Mouse (Mus musculus) 3T3-L1 (cell line): ENCODE data around the gene Mapk1ip1l.
A peak's percentile ranks its signal among the peaks of the same experiment; 100 is the strongest.

ENCODE experiments used
- DNase-seq: peaks from one replicate; pipeline ENCODE4 v3.0.0-alpha.2; 2015; ENCODE audit warnings: low read depth, low spot score

Mapk1ip1l gene

GRCm38 (mm10) chr14:47297785-47298407 is at the start of gene Mapk1ip1l:
Mapk1ip1l (plus strand) TSS chr14:47298266.
- peak; percentile 76 for DNase-seq

- peak; percentile 72 for DNase-seq
Measured at GRCm38 (mm10) chr14:47249839-47250238, 48.2 kb upstream of the Mapk1ip1l start.

DNA sequence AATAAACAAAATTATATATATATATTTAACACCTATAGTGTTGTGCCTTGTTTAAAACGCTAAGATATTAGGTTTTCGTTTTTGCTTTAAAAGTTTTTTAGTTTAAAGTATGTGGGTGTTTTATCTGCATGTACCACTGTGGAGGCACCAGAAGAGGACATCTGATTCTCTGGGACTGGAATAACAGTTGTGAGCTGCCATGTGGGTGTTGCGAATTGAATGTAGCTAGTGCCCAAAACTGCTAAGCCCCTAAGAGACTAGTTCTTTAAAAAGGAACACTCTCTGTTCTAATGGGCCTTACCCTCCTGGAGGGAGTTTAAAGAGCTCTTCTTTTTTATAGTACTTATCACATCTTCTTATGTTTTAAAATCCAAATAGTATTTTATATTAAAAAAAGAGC is 33.2 kb upstream of the Mapk1ip1l start:
- no peak for DNase-seq

GRCm38 (mm10) chr14:47265829-47266228 is 32.2 kb upstream of the Mapk1ip1l start:
- no peak for DNase-seq

GRCm38 (mm10) chr14:47269056-47269455 is 29.0 kb upstream of the Mapk1ip1l start:
- no peak for DNase-seq

DNA sequence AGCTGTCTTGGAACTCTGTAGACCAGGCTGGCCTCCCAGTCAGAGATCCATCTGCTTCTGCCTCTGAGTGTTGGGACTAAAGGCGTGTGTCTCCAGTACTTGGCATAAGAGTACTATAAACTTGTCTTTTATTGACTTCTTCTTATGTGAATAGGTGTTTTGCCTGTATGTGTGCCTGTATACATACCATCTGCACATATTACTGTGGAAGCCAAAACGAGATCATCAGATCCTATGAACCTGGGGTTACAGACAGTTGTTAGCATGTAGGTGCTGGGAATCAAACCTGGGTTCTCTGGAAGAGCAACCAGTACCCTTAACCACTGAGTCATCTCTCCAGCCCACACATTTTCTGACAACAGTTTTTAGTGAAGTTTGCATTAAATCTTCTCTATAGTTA is 28.4 kb upstream of the Mapk1ip1l start:
- DNase-seq: no peak

GRCm38 (mm10) chr14:47273751-47274150 is 24.3 kb upstream of the Mapk1ip1l start:
- DNase-seq: no peak

- peak; percentile 33 for DNase-seq
Measured at GRCm38 (mm10) chr14:47275417-47275816, 22.6 kb upstream of the Mapk1ip1l start.

- DNase-seq: peak; percentile 28
Measured at GRCm38 (mm10) chr14:47276036-47276603, 21.9 kb upstream of the Mapk1ip1l start.

DNA sequence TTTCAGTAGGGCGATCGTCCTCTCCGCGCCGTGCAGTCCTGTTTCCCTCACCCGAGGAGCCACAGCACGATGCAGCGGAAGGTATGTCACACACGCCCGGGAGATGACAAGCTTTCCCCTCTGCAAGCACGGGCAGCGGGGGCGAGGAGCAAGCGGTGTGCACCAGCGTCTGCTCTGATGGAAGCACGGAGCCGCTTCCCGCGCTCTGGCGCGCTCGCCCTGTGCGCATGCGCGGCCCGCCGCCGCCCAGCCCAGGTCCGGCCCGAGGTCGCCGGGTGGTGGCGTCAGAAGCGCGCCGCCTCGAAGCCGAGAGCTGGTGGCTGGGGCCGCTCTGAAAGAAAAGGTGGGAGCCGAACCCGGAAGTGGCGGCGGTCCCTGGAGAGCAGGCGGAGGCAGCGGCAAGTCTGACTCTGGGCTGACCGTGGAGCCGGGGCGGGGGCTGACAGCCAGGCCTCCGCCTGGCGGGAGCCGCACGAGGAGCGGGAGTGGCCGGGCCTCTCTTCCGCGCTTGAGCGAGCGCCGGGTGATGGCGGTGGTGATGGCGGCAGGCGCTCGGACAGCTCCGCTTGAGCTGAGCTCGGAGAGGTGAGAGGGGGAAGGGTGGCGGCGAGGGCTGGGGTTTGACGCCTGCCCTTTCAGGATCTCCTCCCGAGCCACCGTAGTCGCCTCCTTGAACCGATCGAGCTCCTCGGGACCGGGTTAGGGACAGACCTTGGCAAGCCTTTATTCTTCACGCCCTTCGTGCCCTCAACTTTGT is 21.3 kb upstream of the Mapk1ip1l start, which contains the start of the genes Wdhd1 and Socs4:
TSS of gene Wdhd1 (minus strand) at position 221 of the 757 bp plus-strand sequence.
TSS of gene Socs4 (plus strand) at position 295 of the 757 bp plus-strand sequence.
- DNase-seq: peak; percentile 84

GRCm38 (mm10) chr14:47279058-47279457 is 19.0 kb upstream of the Mapk1ip1l start:
- DNase-seq: peak; percentile 12

GRCm38 (mm10) chr14:47281535-47281934 is 16.5 kb upstream of the Mapk1ip1l start:
- DNase-seq: no peak

- no peak for DNase-seq
Measured at GRCm38 (mm10) chr14:47283568-47283967, 14.5 kb upstream of the Mapk1ip1l start.

- DNase-seq: no peak
Measured at GRCm38 (mm10) chr14:47285271-47285670, 12.8 kb upstream of the Mapk1ip1l start.

GRCm38 (mm10) chr14:47286215-47286614 is 11.9 kb upstream of the Mapk1ip1l start:
- DNase-seq: no peak

DNA sequence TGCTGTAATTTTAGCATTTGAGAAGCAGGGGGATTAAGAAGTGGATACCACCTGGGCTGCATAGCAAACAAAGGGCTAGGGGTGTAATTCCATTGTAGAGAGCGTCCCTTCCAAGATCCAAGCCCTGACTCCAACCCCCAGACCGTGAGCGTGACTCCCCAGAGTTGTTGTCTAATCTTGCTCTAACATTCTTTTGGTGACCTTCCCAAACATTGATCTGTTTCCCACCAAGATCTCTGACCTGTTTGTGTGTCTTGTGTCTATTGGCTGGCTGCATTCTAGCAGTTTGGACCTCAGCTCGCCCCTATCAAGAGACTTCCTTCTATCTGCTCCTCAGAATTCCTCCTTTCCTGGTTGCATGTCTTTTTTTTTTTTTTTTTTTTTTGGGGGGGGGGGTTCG is 11.0 kb upstream of the Mapk1ip1l start:
- DNase-seq: no peak

GRCm38 (mm10) chr14:47291772-47292171 is 6.3 kb upstream of the Mapk1ip1l start:
- DNase-seq: no peak

GRCm38 (mm10) chr14:47294136-47294535 is 3.9 kb upstream of the Mapk1ip1l start:
- DNase-seq: no peak

GRCm38 (mm10) chr14:47296232-47296631 is 1.8 kb upstream of the Mapk1ip1l start:
- DNase-seq: no peak

GRCm38 (mm10) chr14:47298408-47298792 is 334 bp downstream of the Mapk1ip1l start:
- DNase-seq: peak; percentile 9

DNA sequence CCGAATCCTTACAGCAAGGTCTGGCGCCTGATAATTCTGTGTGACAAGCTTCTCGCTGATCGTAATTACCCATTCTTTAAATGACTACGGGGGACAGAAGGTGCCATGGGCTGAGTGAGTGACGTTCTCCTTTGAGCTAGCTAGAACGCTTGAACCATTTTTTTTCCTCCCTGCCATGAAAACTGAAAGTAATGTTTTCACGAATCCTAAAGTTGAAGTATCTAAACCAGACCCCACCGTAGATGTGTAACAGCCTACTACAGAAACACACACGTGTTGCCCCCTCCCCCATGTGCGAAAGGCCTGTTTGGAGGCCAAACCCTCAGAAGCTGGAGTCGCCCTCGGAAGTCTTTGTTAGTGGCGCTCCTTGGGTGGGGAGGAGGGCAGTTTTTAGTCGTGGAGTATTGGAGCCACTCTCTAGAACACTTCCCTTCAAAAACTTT is 774 bp downstream of the Mapk1ip1l start:
- DNase-seq: peak; percentile 47

DNA sequence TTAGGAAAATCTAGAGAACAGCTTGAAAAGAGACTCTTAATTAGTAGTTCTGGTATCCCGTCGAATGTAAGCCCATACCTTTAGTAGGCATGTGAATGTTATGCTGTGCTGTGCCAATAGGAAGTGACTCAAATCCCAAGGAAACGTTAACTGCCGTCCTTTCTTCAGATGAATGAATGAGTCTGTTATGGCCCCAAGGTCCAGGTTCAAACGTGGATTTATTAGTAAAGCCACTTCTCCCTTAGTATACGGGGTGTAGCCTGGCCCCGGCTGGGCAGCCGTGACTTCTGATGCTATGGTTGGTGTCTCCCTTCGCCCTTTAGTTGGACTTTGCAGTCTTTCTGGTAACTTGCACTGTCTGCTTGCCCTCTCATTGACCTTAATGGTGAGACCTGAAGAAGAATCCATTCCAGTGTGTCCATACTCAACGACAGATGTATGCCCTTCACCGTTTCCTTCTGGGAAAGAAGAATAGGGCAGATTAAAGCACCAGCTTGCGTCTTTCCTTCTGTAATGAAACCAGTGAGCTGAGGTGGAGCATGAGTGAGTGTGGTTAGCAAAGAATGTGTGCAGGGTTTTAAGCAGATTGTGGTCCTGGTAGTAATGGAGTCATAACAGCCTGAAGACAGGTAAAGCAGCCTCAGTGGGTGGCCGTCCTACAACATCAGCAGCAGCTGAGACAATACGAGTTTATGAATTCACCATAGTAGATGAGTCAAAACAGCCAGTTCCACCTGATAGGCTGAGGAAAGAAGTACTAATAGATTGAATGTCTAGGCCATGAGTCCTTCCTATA is 5.0 kb downstream of the Mapk1ip1l start:
- DNase-seq: no peak
